Mouse (Mus musculus) heart, postnatal 0 days (tissue): ENCODE results near the gene C1ql4. TPM values are rescaled to one million over a fixed set of nuclear protein-coding genes. Genes with fewer than 3 reads are reported as not detected.
A peak's percentile ranks its signal among the peaks of the same experiment; 100 is the strongest.

Experiments used
- ATAC-seq: fragments of 200-750 bp; cut with Nextera tagmentation; 2 replicates; pipeline ENCODE4 v1.8.0; 2017; ENCODE audit warnings: low read depth, moderate number of reproducible peaks, moderate library complexity; ENCODE audit not compliant: insufficient read depth
- DNase-seq: peaks from one replicate; pipeline ENCODE4 v3.0.0-alpha.2; 2016; ENCODE audit warnings: low spot score
- H3K27ac ChIP-seq: fragments of 300-500 bp; sonication (generic); 2 replicates; pipeline ENCODE4 v1.5.1; 2014; ENCODE audit warnings: low read depth, mild to moderate bottlenecking
- H3K27me3 ChIP-seq: fragments of 300-500 bp; sonication (generic); 2 replicates; pipeline ENCODE4 v1.6.1; 2014; ENCODE audit warnings: low read length, mixed read lengths; ENCODE audit not compliant: control insufficient read depth, insufficient read depth
- H3K36me3 ChIP-seq: fragments of 300-500 bp; sonication (generic); replicated peaks from 2 replicates; pipeline ENCODE4 v1.6.1; 2014; ENCODE audit warnings: low read length, mixed read lengths; ENCODE audit not compliant: control insufficient read depth, insufficient read depth
- H3K4me1 ChIP-seq: fragments of 300-500 bp; sonication (generic); 2 replicates; pipeline ENCODE4 v1.6.1; 2014; ENCODE audit warnings: antibody characterized with exemption; ENCODE audit not compliant: control insufficient read depth, insufficient read depth
- H3K4me2 ChIP-seq: fragments of 300-500 bp; sonication (generic); 2 replicates; pipeline ENCODE4 v1.6.1; 2014; ENCODE audit warnings: low read depth, mild to moderate bottlenecking, low read length, moderate library complexity
- H3K4me3 ChIP-seq: fragments of 300-500 bp; sonication (generic); 2 replicates; pipeline ENCODE4 v1.5.1; 2014; ENCODE audit warnings: low read depth, low read length
- H3K9ac ChIP-seq: fragments of 300-500 bp; sonication (generic); replicated peaks from 2 replicates; pipeline ENCODE4 v1.6.1; 2014; ENCODE audit warnings: low read depth, low read length, mixed read lengths
- H3K9me3 ChIP-seq: fragments of 300-500 bp; sonication (generic); replicated peaks from 2 replicates; pipeline ENCODE4 v1.6.1; 2016; ENCODE audit warnings: low read length; ENCODE audit not compliant: control insufficient read depth
- CTCF ChIP-seq: IDR thresholded peaks from 2 replicates; pipeline ENCODE4 v1.5.1; 2016; ENCODE audit warnings: antibody characterized with exemption, control low read depth, low read depth
- EP300 ChIP-seq: IDR thresholded peaks from 2 replicates; pipeline ENCODE4 v1.6.1; 2016; ENCODE audit warnings: antibody characterized with exemption, low read depth
- WGBS: fragments of 180-500 bp; shearing (Covaris S2); extraction: QIAGEN DNeasy Blood & Tissue Kit; methylation state at CpG from one replicate; pipeline ENCODE4 v1.1.7; 2014; 5-methylcytosine and 5-hydroxymethylcytosine counted together
- polyA plus RNA-seq: library from polyadenylated mRNA; unstranded; fragments of >200 nt; fragmentation: Nextera tagmentation; extraction: Ambion mirVana; gene quantifications from 2 replicates; pipeline ENCODE4 v1.2.1, GENCODE M21; 2015
- total RNA-seq: library from RNA; depleted of rRNA; stranded (reverse); fragments of >200 nt; gene quantifications from 2 replicates; pipeline ENCODE4 v1.2.3, GENCODE M21; 2014; ENCODE audit warnings: low replicate concordance

The C1ql4 gene
- total and polyA plus RNA-seq, 2 experiments from 2014 or later: 0.20 TPM; not detected in 1

- H3K9ac ChIP-seq: no peak overlapping the region
- no peak overlapping the region for H3K27ac ChIP-seq
- peaks cover 74% of the 10 kb centered on the region for H3K27me3 ChIP-seq
- peaks cover 20% of the 10 kb centered on the region for H3K36me3 ChIP-seq
- WGBS: 82% methylated on average over 4 of the region's 4 CpGs
- H3K9me3 ChIP-seq: no peaks in the 10 kb centered on the region
- ATAC-seq (no peak), DNase-seq (no peak)
- no peaks in the 10 kb centered on the region for H3K4me1 ChIP-seq
- H3K4me2 ChIP-seq: no peak overlapping the region
- TF ChIP-seq CTCF (no peak), EP300 (no peak)
- H3K4me3 ChIP-seq: no peak overlapping the region
Measured at GRCm38 (mm10) chr15:99085997-99086396, 1.6 kb downstream of the C1ql4 start.

GRCm38 (mm10) chr15:99084618-99085017 lies 3.0 kb downstream of the C1ql4 start:
- Histone ChIP-seq H3K4me1 (no peaks in the 10 kb centered on the region), H3K27me3 (peaks cover 61% of the 10 kb centered on the region), H3K36me3 (peaks cover 30% of the 10 kb centered on the region), H3K9me3 (no peaks in the 10 kb centered on the region), H3K4me2 (no peak overlapping the region), H3K4me3 (no peak overlapping the region), H3K9ac (no peak overlapping the region), H3K27ac (no peak overlapping the region)
- TF ChIP-seq EP300 (no peak), CTCF (no peak)
- DNase-seq: no peak
- 26% methylated on average over 19 of the region's 19 CpGs for WGBS
- ATAC-seq: no peak

GRCm38 (mm10) chr15:99083867-99084557 lies 3.6 kb downstream of the C1ql4 start:
- Histone ChIP-seq H3K4me3 (no peak overlapping the region), H3K36me3 (peaks cover 30% of the 10 kb centered on the region), H3K27ac (no peak overlapping the region), H3K27me3 (peaks cover 55% of the 10 kb centered on the region), H3K4me2 (no peak overlapping the region), H3K4me1 (no peaks in the 10 kb centered on the region), H3K9me3 (no peaks in the 10 kb centered on the region), H3K9ac (no peak overlapping the region)
- 19% methylated on average over 11 of the region's 11 CpGs for WGBS
- no peak for ATAC-seq
- DNase-seq: no peak
- TF ChIP-seq CTCF (no peak), EP300 (no peak)

GRCm38 (mm10) chr15:99083258-99083657 lies 4.4 kb downstream of the C1ql4 start:
- ATAC-seq (no peak), DNase-seq (peak; percentile 52)
- H3K4me2 ChIP-seq: no peak overlapping the region
- H3K4me3 ChIP-seq: no peak overlapping the region
- peaks cover 34% of the 10 kb centered on the region for H3K36me3 ChIP-seq
- H3K9me3 ChIP-seq: no peaks in the 10 kb centered on the region
- peak; percentile 65 for TF ChIP-seq CTCF
- no peak for TF ChIP-seq EP300
- no peaks in the 10 kb centered on the region for H3K4me1 ChIP-seq
- H3K27me3 ChIP-seq: peaks cover 47% of the 10 kb centered on the region
- WGBS: 69% methylated on average over 9 of the region's 9 CpGs
- H3K27ac ChIP-seq: no peak overlapping the region
- no peak overlapping the region for H3K9ac ChIP-seq

- peaks cover 34% of the 10 kb centered on the region for H3K36me3 ChIP-seq
- no peak for DNase-seq
- H3K4me1 ChIP-seq: no peaks in the 10 kb centered on the region
- H3K27ac ChIP-seq: no peak overlapping the region
- no peak for ATAC-seq
- H3K4me2 ChIP-seq: no peak overlapping the region
- WGBS: 91% methylated on average over 16 of the region's 16 CpGs
- H3K27me3 ChIP-seq: peaks cover 43% of the 10 kb centered on the region
- TF ChIP-seq CTCF: no peak
- H3K9ac ChIP-seq: no peak overlapping the region
- no peaks in the 10 kb centered on the region for H3K9me3 ChIP-seq
- no peak overlapping the region for H3K4me3 ChIP-seq
Measured at GRCm38 (mm10) chr15:99082840-99083239, 4.8 kb downstream of the C1ql4 start.

GRCm38 (mm10) chr15:99082322-99082721 lies 5.3 kb downstream of the C1ql4 start:
- no peaks in the 10 kb centered on the region for H3K4me1 ChIP-seq
- H3K9ac ChIP-seq: no peak overlapping the region
- H3K4me2 ChIP-seq: no peak overlapping the region
- no peak for DNase-seq
- H3K27me3 ChIP-seq: peaks cover 38% of the 10 kb centered on the region
- peaks cover 34% of the 10 kb centered on the region for H3K36me3 ChIP-seq
- H3K9me3 ChIP-seq: no peaks in the 10 kb centered on the region
- 95% methylated on average over 12 of the region's 12 CpGs for WGBS
- no peak overlapping the region for H3K27ac ChIP-seq
- H3K4me3 ChIP-seq: no peak overlapping the region
- ATAC-seq: no peak
- TF ChIP-seq EP300 (no peak), CTCF (no peak)
